Mouse (Mus musculus): ENCODE measurements around the gene Ctsf.

- TF ChIP-seq NELFE (IDR thresholded peaks at IDR 0.05; ENCODE audit: low read depth, low read length) (no peak), POLR2A (IDR thresholded peaks at IDR 0.05; ENCODE audit: low read depth, low read length) (no peak)
Measured at GRCm38 (mm10) chr19:4847490-4847889, 7.4 kb upstream of the Ctsf start.

Measured in CH12.LX (cell line).